Mouse (Mus musculus): ENCODE measurements around the gene Plekho1. TPM values are rescaled to one million over a fixed set of nuclear protein-coding genes. Genes with fewer than 3 reads are reported as not detected.
A peak's percentile ranks its signal among the peaks of the same experiment; 100 is the strongest.

The Plekho1 gene
- total RNA-seq, 2 experiments from 2014 or later: 18.5 to 29.8 TPM

- no peak for DNase-seq
Observed at GRCm38 (mm10) chr3:96008463-96008862, 12.7 kb upstream of the Plekho1 start.

- DNase-seq: no peak
Observed at GRCm38 (mm10) chr3:96001560-96001959, 5.8 kb upstream of the Plekho1 start.

- no peak for DNase-seq
Observed at GRCm38 (mm10) chr3:96000921-96001501, 5.2 kb upstream of the Plekho1 start.

GRCm38 (mm10) chr3:96000080-96000632, 4.4 kb upstream of the Plekho1 start:
- DNase-seq: peak; percentile 39 to 41

- DNase-seq: no peak
Observed at GRCm38 (mm10) chr3:95999308-96000079, 3.7 kb upstream of the Plekho1 start.

- DNase-seq: no peak
Observed at GRCm38 (mm10) chr3:95997203-95997721, 1.5 kb upstream of the Plekho1 start.

- no peak for DNase-seq
Observed at GRCm38 (mm10) chr3:95996451-95997073, 761 bp upstream of the Plekho1 start.

GRCm38 (mm10) chr3:95994975-95995801, 613 bp downstream of the Plekho1 start:
- peak; percentile 23 to 43 for DNase-seq

GRCm38 (mm10) chr3:95994381-95994846, 1.4 kb downstream of the Plekho1 start:
- no peak for DNase-seq

- peak in 1 of 2 experiments; percentile 63 for DNase-seq
Observed at GRCm38 (mm10) chr3:95993881-95994280, 1.9 kb downstream of the Plekho1 start.

GRCm38 (mm10) chr3:95992990-95993603, 2.7 kb downstream of the Plekho1 start:
- DNase-seq: no peak

- no peak for DNase-seq
Observed at GRCm38 (mm10) chr3:95990413-95990941, 5.3 kb downstream of the Plekho1 start.

- peak; percentile 73 to 77 for DNase-seq
Observed at GRCm38 (mm10) chr3:95988969-95989368, 6.8 kb downstream of the Plekho1 start.

GRCm38 (mm10) chr3:95988138-95988537, 7.7 kb downstream of the Plekho1 start:
- no peak for DNase-seq

GRCm38 (mm10) chr3:95987386-95988110, 8.3 kb downstream of the Plekho1 start:
- DNase-seq: no peak

- DNase-seq: no peak
Observed at GRCm38 (mm10) chr3:95986984-95987383, 8.8 kb downstream of the Plekho1 start.

GRCm38 (mm10) chr3:95986001-95986622, 9.7 kb downstream of the Plekho1 start:
- DNase-seq: no peak

- DNase-seq: peak; percentile 48 to 58
Observed at GRCm38 (mm10) chr3:95985209-95986000, 10.4 kb downstream of the Plekho1 start.

- no peak for DNase-seq
Observed at GRCm38 (mm10) chr3:95982129-95982528, 13.7 kb downstream of the Plekho1 start.
